Mouse (Mus musculus): ENCODE measurements around the gene Armc9.

DNA sequence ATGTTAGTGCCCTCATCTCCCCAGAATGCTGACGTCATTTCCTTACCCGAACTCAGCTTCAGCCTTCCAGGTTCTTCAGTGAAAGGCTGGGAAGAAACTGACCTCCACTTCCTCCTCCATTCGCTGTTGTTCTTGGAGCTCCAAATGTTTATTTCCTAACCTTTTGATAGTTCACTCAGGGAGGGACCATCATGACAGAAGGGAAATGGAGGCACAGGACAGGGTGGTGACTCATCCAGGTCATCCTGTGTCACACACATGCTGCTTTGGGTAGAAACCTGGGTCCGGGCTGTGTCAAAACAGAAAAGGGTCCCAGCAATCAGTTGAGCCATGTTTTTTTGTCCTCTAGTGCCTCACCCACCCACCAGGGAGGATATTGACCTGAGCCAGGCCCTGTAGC is 11.4 kb upstream of the Armc9 start:
- no peak for TF ChIP-seq CTCF (IDR thresholded peaks at IDR 0.05; ENCODE audit: low read depth)
- no peak for TF ChIP-seq EP300 (IDR thresholded peaks at IDR 0.05; ENCODE audit: low read depth)
